Mouse (Mus musculus) kidney, adult 9 months (tissue): Measurements from ENCODE around the gene Ptcd1.
"Not testable (repeated sequence)": the region's sequence is repeated elsewhere in the genome, so short reads cannot be mapped to it uniquely, and the experiment has no call there.

Experiments used
- DNase-seq: peaks from one replicate; pipeline ENCODE4 v3.0.0; 2022

The Ptcd1 gene

DNA sequence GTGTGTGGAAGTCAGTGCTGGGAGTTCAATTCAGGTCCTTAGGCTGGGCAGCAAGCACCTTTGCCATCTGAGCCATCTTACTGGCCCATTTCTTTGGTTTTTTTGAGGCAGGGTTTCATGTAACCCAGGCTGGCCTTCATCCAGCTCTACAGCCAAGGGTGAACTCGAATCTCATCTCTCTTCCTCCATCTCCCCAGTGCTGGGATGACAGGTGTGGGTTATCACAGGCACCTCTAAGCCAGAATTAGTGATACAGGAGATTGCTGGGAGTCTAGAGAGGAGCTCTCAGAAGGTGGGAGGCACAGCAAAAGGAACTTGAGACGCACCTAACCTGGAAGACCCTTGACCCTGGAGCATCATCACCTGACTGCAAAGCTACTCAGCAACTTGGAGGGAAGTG is 53.5 kb downstream of the Ptcd1 start:
- DNase-seq = peak; percentile 15

DNA sequence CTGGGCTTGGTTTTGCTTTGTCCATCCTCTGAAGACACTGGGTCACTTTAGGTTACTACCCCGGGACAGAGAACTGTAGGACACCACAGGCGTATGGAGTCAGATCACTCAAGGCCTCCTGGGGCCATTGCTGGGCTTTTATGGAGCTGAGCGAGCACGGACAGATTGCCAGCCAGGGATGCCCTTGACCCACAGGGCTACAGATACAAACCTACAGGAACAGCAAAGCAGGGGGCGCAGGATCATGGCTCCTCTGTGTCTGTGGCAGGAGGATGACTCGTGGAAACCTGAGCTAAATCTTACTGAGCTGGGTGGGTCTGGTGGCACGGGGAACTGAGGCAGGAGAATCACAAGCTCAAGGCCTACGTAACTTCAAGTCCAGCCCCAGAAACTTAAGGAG is 54.3 kb downstream of the Ptcd1 start:
- DNase-seq = no peak

DNA sequence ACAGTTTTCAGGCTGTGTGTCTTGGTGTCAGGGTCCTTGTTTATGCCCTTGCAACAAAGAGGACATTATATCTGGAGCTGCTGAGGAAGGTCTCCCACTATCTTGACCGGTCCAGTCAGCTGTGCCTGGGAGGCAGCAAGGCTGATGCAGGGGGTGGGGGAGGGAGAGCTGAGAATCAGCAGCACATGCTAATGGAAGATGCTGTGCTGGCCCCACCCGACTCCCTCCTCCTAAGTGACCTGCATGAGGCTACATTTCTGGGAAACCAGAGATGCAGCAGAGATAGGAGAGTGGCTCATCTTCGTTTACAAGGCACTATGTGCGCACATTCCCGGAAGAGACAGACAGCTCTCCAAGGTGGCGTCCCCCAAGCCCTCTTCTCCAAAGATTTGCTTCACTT is 56.5 kb downstream of the Ptcd1 start:
- DNase-seq = no peak

DNA sequence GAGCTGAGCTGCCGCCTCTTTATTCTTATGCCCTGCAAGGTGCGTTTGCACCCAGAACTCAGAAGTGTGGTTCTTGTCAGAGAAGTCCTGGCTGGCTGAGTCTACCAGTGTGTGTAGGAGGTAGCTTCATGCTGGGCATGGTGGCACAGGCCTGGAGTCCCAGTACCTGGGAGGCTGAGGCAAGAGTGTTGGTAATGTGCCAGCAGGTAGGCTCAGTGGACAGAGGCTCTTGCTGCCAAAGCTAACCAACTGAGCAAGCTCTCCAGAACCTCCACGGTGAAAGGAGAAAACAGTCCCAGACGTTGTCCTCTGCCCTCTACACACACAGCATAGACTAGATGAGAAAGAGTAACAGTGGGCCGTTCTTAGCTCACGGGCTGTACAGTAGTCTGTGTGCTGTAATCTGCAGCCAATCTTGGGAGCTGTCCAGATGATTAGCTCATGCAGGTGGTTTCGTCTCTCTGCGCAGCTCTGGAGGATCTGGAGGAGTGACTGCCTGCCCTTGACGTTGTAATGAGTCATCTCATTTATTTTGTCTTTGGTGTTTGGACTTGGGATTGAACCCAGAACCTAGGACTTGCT is 61.1 kb downstream of the Ptcd1 start:
- no peak for DNase-seq

DNA sequence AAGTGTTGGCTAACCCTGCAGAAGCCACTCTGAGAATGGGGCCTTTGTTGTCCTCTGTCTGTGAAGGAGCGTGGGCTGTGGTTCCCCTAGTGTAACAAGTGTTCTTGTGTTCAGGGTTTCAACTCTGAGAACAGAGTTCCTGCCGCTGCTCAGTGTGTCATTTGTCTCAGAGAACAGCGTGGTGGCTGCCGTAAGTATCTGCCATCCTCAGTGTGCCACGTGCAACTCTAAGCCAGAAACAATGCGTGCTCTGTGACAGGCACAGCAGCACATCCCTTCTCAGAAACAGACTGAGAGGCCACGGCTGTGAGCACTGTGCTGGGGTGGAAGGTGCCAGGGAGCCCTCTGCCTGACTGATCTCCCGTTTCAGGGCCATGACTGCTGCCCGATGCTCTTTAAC is 62.6 kb downstream of the Ptcd1 start:
- DNase-seq = no peak

DNA sequence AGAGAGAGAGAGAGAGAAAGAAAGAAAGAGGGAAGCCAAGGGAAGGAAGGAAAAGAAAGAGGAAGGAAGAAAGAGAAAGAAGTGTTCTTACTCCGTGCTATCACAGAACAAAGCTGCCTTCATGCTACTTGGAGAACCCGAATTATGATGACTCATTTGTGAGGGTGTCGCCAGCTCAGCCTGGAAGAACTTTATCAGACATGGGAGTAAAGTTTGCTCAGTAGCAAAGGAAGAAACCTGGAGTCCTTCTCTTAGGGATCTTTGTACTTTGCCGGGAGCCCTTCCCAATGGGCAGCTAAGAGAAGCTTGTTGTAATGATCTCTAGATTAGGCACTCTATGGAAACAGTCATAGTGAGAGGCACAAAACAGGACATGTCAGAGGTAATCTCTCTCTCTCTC is 64.2 kb downstream of the Ptcd1 start:
- DNase-seq = no peak

DNA sequence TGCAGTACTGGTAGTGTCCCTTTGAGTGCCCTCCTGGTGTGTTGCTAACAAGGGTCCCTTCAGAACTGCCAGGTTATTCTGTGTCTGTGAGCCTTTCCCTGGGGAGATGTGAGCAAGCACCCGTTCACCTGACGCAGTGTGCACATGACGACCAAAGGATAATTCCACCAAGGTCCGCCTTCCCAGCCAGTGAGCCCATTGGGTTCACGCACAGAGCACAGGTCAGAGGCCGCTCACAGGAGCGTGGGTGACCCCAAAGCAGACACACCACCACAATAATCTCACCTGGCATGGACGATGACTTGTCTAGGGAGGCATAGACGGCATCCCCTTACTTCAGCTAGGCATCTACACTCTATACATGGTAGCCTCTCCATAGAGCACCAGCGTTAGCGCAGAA is 65.5 kb downstream of the Ptcd1 start:
- DNase-seq = not testable (repeated sequence)

DNA sequence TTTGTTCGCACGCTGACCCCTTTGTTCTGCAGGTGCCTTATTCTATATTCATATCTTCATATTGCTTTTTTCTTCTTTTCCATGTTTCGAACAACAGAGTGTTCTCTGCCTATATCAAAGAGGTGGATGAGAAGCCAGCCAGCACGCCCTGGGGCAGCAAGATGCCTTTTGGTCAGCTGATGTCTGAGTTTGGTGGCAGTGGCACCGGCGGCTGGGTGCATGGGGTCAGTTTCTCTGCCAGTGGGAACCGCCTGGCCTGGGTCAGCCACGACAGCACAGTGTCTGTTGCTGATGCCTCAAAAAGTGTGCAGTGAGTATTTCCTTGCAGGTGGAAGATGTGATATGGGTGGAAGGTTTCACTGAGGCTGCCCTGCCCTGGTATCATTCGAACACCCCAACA is 65.9 kb downstream of the Ptcd1 start:
- DNase-seq = no peak

DNA sequence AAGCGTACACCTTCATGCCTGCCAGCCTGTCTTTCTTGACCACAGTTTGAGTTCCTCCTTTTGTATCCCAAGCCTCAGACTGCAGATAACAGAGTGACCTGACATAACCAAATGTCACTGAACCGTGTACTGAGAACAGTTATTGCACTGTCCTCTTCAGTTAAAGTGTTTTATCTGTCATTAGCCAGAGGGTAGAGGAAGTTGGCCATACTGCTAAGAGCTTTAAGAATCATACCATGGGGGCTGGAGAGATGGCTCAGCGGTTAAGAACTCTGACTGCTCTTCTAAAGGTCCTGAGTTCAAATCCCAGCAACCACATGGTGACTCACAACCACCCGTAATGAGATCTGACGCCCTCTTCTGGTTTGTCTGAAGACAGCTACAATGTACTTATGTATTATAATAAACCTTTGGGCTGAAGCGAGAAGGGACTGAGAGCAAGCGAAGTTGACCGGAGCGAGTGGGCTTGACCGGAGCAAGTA is 68.5 kb downstream of the Ptcd1 start:
- DNase-seq = no peak
